Mouse (Mus musculus) brain, embryonic 14.5 days (tissue): ENCODE data around the gene Sdccag8.

Source experiments
- CTCF ChIP-seq: fragments of 200-500 bp; IDR thresholded peaks from 2 replicates; pipeline ENCODE4 v1.5.1; 2012; ENCODE audit warnings: inconsistent platforms, mild to moderate bottlenecking, moderate library complexity, borderline replicate concordance; ENCODE audit not compliant: insufficient read depth, insufficient read length; ENCODE audit errors: extremely low read depth
- POLR2A ChIP-seq: fragments of 200-500 bp; IDR thresholded peaks from 2 replicates; pipeline ENCODE4 v1.6.1; 2012; ENCODE audit warnings: mild to moderate bottlenecking, inconsistent platforms, borderline replicate concordance; ENCODE audit not compliant: poor library complexity, insufficient read depth, insufficient read length, severe bottlenecking; ENCODE audit errors: extremely low read depth

GRCm38 (mm10) chr1:177048773-177049172 lies 234.3 kb downstream of the Sdccag8 start:
- no peak for TF ChIP-seq CTCF
- no peak for TF ChIP-seq POLR2A
